Mouse (Mus musculus) left cerebral cortex, postnatal 36 days (tissue): ENCODE measurements around the gene Dgkg. TPM values are rescaled to one million over a fixed set of nuclear protein-coding genes. Genes with fewer than 3 reads are reported as not detected.

ENCODE experiments used
- DNase-seq, 2 experiments: peaks; one replicate each; pipeline ENCODE4 v3.0.0; 2021 to 2022; ENCODE audit warnings: low spot score in 2 of 2, mixed read lengths in 1 of 2
- intact Hi-C: fragments of 180-260 bp; cut with DNase I; formaldehyde crosslinking; loops from one replicate; pipeline ENCODE4 v1.15.1; 2025
- total RNA-seq, 2 experiments: library from RNA; stranded (reverse); gene quantifications; 2 replicates each; pipeline ENCODE4 v1.2.3; 2021

Gene Dgkg
- total RNA-seq: 10 to 100 TPM; 46.3 to 64.0 TPM

DNA sequence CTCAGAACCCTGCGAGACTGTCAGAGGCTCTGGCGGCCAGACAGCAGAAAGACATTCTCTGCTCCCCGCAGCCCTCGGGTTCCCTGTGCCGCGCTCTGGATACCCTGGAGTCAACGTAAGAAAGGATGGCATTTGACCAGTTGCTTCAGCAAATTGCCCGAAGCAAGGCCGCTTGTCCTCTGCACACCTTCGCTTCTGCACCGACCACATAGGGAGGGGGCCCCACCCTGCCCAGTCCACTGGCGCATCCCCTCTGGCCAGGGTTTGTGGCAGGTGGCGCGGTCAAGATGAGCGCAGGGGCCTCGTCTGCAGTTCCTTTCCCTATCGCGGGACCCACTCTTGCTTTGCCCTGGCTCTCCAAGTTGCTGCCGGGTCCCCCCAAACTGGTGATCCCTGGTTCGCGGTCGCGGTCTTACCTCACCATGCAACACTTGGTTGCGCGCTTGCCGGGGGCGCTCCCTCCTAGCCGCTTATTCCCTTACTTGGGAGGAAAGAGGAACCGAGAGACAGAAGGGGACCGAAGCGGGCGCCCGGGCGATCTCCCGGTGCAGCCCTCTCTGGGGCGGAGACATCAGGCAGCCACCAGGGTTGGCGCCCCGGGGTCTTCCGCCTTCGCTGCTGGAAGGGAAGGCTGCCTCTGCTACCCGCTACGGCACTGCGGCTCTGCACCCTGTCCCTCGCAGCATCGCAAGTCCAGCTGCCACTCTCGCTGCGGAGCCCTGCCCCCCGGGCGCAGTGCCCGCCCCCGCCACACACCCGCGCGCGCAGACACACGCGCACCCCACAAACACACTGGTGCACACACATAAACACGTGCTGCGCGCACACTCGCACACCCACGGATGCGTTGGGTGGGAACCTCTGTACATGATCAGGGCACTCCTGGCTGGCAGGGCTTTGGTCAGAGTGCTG, at the start of gene Dgkg:
Dgkg (minus strand) TSS at position 689 of the 912 bp plus-strand sequence.
- DNase-seq: peak; percentile 67 to 70
- intact Hi-C loops: loop anchor here (5.0 kb wide), 1 partner anchor 136 kb away; no protein-coding TSS in a partner anchor

DNA sequence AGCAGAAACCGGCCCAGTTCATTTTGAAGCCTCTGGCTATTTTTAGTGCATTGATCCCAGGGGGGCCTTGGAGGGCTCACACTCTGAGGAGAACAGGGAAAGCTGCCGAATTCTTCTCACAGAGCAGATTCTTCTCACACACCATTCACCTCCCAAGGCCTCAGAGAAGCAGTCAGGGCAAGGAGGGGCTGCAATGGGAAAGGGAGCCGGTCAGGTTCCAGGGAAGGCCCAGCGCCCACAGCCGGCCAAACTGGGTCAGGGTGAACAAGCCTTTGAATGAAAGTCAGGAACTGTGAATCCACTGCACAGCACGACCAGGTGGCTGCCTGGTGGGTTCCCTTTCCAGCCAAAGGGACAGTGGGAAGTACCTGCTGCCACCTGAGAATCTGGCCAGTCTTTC, 47.9 kb upstream of the Dgkg start:
- intact Hi-C loops: no loop called here
- DNase-seq: no peak

DNA sequence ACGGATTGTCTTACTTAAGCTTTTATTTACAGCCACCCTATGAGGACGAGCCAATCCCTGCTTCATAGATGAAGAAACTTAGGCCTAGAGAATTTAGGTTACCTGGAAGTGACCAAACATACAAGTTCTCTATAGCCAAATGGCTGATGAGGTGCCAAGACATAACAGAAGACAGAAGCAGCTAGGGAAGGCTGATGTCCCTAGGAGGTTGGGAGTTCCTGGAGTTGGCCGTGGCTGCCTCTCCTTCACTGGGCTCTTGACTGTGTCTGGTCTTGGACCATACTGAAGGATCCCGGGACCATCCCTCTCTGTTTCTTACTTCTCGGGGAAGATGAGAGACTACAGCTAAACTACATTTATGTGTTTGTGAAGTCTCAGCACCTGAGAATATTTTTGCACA, 47.1 kb upstream of the Dgkg start:
- intact Hi-C loops: no loop called here

DNA sequence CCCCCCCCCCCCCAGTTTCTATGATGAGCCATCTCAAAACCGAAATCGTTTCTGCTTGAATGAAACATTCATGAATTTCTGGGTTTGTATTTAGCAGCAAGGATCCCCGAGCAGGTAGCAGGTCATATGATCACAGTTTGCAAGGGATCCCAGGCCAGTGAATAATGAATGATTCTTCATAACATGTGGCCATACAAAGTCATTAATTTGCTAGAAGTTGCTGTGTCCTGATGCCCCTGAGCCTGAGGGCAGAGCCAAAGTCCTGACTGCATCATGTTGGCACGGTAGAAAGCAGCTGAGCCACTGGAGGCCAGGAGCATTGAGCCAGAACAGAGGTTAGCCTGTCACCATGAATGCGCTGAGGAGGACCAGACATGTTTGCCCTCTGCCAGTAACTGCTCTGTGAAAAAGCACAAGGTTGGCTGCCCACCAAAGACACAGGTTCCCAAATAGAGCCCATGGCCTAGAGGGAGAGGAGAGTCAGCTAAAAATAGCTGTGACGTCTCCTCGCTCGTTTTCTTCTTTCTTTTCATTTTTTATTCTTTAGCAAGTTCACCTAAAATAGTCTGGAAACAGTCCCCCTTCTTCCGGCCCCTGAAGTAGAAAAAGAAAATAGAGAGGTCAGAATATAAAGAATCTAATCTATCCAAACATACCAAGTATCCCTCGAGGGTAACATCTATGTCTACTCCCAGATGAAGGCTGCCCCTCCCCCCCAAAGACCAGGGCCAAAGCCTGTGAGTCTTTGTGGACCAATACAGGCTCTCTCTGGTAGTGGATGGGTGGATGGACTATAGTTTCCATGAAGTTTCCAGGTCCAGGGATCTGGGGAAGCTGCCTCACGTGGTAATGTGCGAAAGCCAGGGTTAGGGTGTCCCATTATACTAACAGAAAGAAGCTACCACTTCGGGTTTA, 42.1 kb upstream of the Dgkg start:
- DNase-seq: no peak
- intact Hi-C loops: no loop called here

More for the DNA sequence above, 47.1 kb upstream of the Dgkg start:
- no peak for DNase-seq

- intact Hi-C loops: no loop called here
These were observed 41.1 kb upstream of the Dgkg start for GRCm38 (mm10) chr16:22698101-22698500.

GRCm38 (mm10) chr16:22689622-22690021, 32.6 kb upstream of the Dgkg start:
- intact Hi-C loops: no loop called here

More at GRCm38 (mm10) chr16:22698101-22698500, 41.1 kb upstream of the Dgkg start:
- no peak for DNase-seq

DNA sequence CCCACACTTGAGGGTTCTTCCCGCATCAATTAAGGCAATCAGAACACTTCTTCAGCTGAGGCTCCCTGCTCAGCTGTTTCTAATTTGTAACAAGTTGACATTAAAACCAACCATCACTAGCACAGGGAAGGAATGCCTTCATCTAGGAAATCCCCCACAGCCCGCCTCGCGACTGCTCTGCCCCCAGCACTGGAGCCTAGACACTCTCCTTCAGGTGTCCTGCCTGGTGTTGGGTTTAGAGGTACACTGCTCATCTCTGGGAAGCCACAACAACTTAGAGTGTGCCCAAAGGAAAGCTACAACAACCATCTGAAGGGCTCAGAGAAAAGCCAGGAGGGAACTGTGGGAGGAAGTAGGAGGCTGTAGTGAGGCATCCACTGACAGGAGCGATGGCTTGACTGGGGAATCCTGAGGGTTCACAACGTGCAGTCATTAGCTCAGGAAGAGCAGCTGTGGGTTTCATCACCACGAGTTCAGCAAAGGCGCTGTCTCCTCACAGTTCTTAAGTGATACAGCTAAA, 30.8 kb upstream of the Dgkg start:
- peak; percentile 31 to 32 for DNase-seq
- intact Hi-C loops: no loop called here

More at GRCm38 (mm10) chr16:22689622-22690021, 32.6 kb upstream of the Dgkg start:
- DNase-seq: no peak

GRCm38 (mm10) chr16:22683605-22684004, 26.6 kb upstream of the Dgkg start:
- intact Hi-C loops: no loop called here
- no peak for DNase-seq

- DNase-seq: no peak
- intact Hi-C loops: no loop called here
These were observed 25.7 kb upstream of the Dgkg start for GRCm38 (mm10) chr16:22682727-22683126.

- DNase-seq: no peak
- intact Hi-C loops: no loop called here
These were observed 22.6 kb upstream of the Dgkg start for GRCm38 (mm10) chr16:22679641-22680040.

- intact Hi-C loops: no loop called here
- no peak for DNase-seq
These were observed 17.6 kb upstream of the Dgkg start for GRCm38 (mm10) chr16:22674636-22675035.

DNA sequence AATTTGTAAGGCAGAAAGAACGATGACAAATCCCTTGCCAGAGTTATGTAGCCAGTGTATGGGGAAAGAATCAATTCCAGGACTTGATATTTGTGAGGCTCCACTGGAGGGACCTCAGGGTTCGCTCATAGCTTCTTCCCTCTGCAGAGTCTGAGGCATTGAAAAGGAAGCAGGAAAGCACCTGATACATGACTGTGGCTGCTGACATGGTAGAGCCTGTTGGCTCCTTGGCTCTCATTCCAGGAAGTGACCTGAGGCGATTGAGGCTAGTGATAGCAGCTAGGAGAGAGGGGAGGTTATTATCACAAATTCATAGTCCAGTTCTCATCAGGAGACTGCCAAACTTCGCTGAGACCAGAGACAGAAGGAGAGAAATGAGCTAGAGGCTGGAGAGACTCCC, 17.1 kb upstream of the Dgkg start:
- no peak for DNase-seq
- intact Hi-C loops: no loop called here

DNA sequence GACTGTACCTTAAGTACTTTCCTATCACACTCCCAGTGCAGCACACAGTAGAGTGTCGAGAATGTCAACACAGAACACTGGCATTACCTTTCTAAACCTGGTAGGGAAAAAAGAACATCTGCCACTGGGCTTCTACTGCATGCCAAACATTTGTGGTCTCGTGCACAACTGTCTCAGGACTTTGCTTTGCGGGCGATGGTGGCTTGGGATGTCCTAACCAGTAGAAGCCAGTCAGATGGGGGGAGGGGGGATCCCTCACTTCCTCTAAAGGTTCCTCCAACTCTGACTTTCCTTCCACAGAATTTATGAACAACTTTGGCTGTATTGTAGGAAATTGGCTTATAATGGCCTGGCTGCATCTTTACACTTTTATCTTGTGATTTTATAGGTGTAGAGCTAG, 7.0 kb upstream of the Dgkg start:
- intact Hi-C loops: no loop called here
- no peak for DNase-seq

GRCm38 (mm10) chr16:22663136-22663535, 6.1 kb upstream of the Dgkg start:
- DNase-seq: no peak
- intact Hi-C loops: no loop called here

DNA sequence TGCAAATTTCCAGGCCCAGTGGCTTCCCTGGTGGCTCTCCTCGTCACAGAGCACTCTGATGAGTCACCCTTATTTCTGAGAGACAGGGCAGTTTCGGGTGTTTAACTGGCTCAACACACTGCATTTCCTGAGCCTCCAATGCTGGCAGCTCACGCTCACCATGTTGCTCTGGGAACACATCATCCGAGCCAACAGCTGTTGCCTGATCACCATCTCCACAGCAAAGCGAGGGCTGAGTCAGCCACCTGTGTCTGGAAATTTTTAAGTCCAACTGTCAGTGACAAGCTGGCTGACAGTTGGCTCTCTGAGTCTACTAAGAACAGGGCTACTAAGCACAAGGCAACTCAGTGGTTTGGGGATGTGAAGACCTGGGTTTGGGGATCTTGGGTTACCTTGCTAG, 4.1 kb upstream of the Dgkg start:
- intact Hi-C loops: no loop called here

GRCm38 (mm10) chr16:22657874-22658789, 1.1 kb upstream of the Dgkg start:
- intact Hi-C loops: loop anchor here (5.0 kb wide), 1 partner anchor 134 kb away; no protein-coding TSS in a partner anchor

More for the DNA sequence above, 4.1 kb upstream of the Dgkg start:
- peak; percentile 58 to 69 for DNase-seq

DNA sequence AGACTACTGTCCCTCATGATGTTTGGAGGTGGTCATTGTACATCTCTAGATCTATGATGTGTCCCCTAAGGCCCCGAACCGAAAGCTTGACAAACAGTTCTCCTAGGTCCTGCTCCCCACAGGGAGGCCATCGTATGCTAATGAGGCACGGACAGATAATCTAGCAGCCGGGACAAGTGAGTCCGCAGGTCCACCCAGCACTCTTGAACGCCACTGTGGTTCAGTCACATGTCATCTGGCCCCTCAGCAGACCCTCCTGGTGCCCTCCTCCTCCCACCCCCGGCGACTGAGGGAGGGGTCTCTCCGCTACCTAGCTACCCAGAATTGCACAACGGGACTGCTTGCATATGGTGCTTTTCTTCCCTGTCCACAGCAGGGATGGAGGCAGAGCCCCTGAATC, 1.2 kb downstream of the Dgkg start:
- no peak for DNase-seq

More at GRCm38 (mm10) chr16:22657874-22658789, 1.1 kb upstream of the Dgkg start:
- DNase-seq: no peak

DNA sequence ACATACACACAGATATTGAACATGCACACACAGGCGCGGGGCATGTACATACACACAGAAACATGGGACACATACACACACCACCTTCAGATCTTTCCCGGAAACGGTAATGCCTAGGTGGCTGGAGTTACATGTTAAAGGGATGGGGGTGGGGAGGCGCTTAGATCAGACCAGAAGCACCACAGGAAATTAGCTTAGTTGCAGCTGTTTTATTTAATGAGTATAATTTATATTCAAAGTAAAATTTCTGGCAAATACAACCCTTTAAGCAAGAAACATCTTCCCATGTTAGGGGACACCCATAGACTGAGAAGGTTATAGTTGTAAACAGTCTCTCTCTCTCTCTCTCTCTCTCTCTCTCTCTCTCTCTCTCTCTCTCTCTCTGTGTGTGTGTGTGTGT, 1.8 kb downstream of the Dgkg start:
- intact Hi-C loops: loop anchor here (5.0 kb wide), 1 partner anchor 137 kb away; no protein-coding TSS in a partner anchor
- DNase-seq: no peak

More for the DNA sequence above, 1.2 kb downstream of the Dgkg start:
- intact Hi-C loops: loop anchor here (5.0 kb wide), 1 partner anchor 136 kb away; no protein-coding TSS in a partner anchor

DNA sequence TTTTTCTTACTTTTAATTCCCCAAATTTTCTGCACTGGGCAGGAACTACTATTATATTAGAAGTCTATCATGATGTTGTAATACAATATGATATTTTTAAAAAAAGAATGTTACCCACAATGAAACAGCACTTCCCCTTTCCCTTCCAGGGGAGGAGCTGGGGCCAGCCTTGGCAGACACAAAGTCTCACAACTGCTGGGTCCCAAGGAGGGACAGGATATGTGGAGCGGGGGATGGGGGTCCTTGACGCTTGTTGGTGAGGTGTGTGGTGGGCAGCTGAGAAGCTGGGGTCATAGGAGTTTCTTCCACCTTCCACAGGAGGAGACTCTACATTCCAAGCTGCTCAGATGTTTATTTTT, 2.6 kb downstream of the Dgkg start:
- intact Hi-C loops: no loop called here
- DNase-seq: no peak
